Comparison of ENCODE assay signal across 9 mouse cellular contexts in genomic region chr5:148808426-148808825, GRCm38 (mm10).
DNase-seq lines count a peak whose midpoint lies in the region; ATAC-seq and TF ChIP-seq lines count a peak whose summit lies in the region.
"Had no signal": no experiment of that assay in that cellular context is flagged by ENCODE, and none has a peak within 500 bp of the region (broad histone marks: within the 10 kb centered on the region; RNA-seq: fewer than 3 reads in every experiment).

No protein-coding gene starts in this region.

- H3K27me3 ChIP-seq in hindbrain, embryonic 16.5 days (replicated peaks; ENCODE audit: control insufficient read depth, insufficient read depth, low read length): no peaks in the 10 kb centered on the region
- H3K27me3 ChIP-seq in midbrain, embryonic 11.5 days (ENCODE audit: control insufficient read depth, insufficient read depth, low read length): no peaks in the 10 kb centered on the region; the same call in 1 of the 2 replicates
- no peaks in the 10 kb centered on the region for H3K27me3 ChIP-seq in stomach, embryonic 15.5 days (replicated peaks)

- peaks cover 3% of the 10 kb centered on the region; the same call in 1 of the 2 replicates for H3K4me1 ChIP-seq in hindbrain, embryonic 16.5 days (ENCODE audit: control insufficient read depth, insufficient read depth, low read depth, low read length)
- H3K4me1 ChIP-seq in midbrain, embryonic 11.5 days (ENCODE audit: control insufficient read depth, insufficient read depth, low read length): no peaks in the 10 kb centered on the region
- peaks cover 14% of the 10 kb centered on the region for H3K4me1 ChIP-seq in stomach, embryonic 15.5 days

- intact Hi-C loops in gastrocnemius, adult 2 months (cut with DNase I): loop anchor here (5.0 kb wide), 1 partner anchor 529 kb away; no protein-coding TSS in a partner anchor

- no peaks in the 10 kb centered on the region for H3K9me3 ChIP-seq in hindbrain, embryonic 16.5 days (ENCODE audit: control insufficient read depth, low read length)
- H3K9me3 ChIP-seq in midbrain, embryonic 11.5 days (ENCODE audit: control insufficient read depth, low read length): peaks cover 2% of the 10 kb centered on the region; the same call in 1 of the 2 replicates
- 0 out of 2 replicates have a peak, but pooled peaks cover 3% of the 10 kb centered on the region for H3K9me3 ChIP-seq in stomach, embryonic 15.5 days

- ATAC-seq in hindbrain, embryonic 16.5 days: peak; percentile 79
- ATAC-seq in midbrain, embryonic 11.5 days (ENCODE audit: low FRiP score): peak; percentile 43; the same call in 1 of the 2 replicates
- ATAC-seq in stomach, embryonic 15.5 days (ENCODE audit: insufficient read depth, low FRiP score, low read depth): no peak

- H3K9ac ChIP-seq in hindbrain, embryonic 16.5 days (ENCODE audit: low read depth, low read length): no peak overlapping the region; the same call in 1 of the 2 replicates
- H3K9ac ChIP-seq in midbrain, embryonic 11.5 days (ENCODE audit: low read length): no peak overlapping the region
- H3K9ac ChIP-seq in stomach, embryonic 15.5 days: no peak overlapping the region

- no peak overlapping the region; the same call in 1 of the 2 replicates for H3K4me3 ChIP-seq in gastrocnemius, adult 2 months
- H3K4me3 ChIP-seq in hindbrain, embryonic 16.5 days (ENCODE audit: low read length): no peak overlapping the region
- H3K4me3 ChIP-seq in midbrain, embryonic 11.5 days (ENCODE audit: low read depth, low read length): no peak overlapping the region
- no peak overlapping the region for H3K4me3 ChIP-seq in stomach, embryonic 15.5 days (replicated peaks)

- peak; percentile 62 for DNase-seq in gastrocnemius, adult 2 months
- DNase-seq in gastrocnemius, postnatal 25 days: no peak
- peak; percentile 35 to 53 for DNase-seq in cerebellum, adult 18-20 months
- peak; percentile 53 for DNase-seq in forelimb bud, embryonic 11.5 days (ENCODE audit: low read depth, low spot score)
- DNase-seq in left cerebral cortex, adult 11 months (ENCODE audit: low spot score): peak; percentile 40
- peak; percentile 95 for DNase-seq in midbrain, embryonic 11.5 days (ENCODE audit: low spot score, missing footprints)

- no peaks in the 10 kb centered on the region for H3K36me3 ChIP-seq in hindbrain, embryonic 16.5 days (ENCODE audit: control insufficient read depth, insufficient read depth, low read length)
- H3K36me3 ChIP-seq in midbrain, embryonic 11.5 days (ENCODE audit: control insufficient read depth, insufficient read depth, low read length): no peaks in the 10 kb centered on the region
- H3K36me3 ChIP-seq in stomach, embryonic 15.5 days: no peaks in the 10 kb centered on the region

- H3K4me2 ChIP-seq in hindbrain, embryonic 16.5 days (ENCODE audit: low read length): peak overlapping the region; percentile 43
- H3K4me2 ChIP-seq in midbrain, embryonic 11.5 days: no peak overlapping the region
- H3K4me2 ChIP-seq in stomach, embryonic 15.5 days: peak overlapping the region; percentile 10; the same call in 1 of the 2 replicates

- TF ChIP-seq CTCF in gastrocnemius, adult 2 months (IDR thresholded peaks at IDR 0.05): peak; percentile 80

- WGBS in hindbrain, embryonic 16.5 days: 5% methylated on average over 4 of the region's 4 CpGs
- WGBS in midbrain, embryonic 11.5 days: 7% methylated on average over 4 of the region's 4 CpGs
- 1% methylated on average over 4 of the region's 4 CpGs for WGBS in stomach, embryonic 15.5 days

- no peak overlapping the region for H3K27ac ChIP-seq in gastrocnemius, adult 2 months
- no peak overlapping the region for H3K27ac ChIP-seq in hindbrain, embryonic 16.5 days (ENCODE audit: low read depth, low read length)
- H3K27ac ChIP-seq in midbrain, embryonic 11.5 days (ENCODE audit: low read depth, low read length): no peak overlapping the region
- no peak overlapping the region for H3K27ac ChIP-seq in stomach, embryonic 15.5 days
- H3K27ac ChIP-seq: macrophage had no signal
